Comparison of ENCODE assay signal across 8 mouse cellular contexts in genomic region chr3:88082224-88082618, GRCm38 (mm10). TPM values are rescaled to one million over a fixed set of nuclear protein-coding genes. Genes with fewer than 3 reads are reported as not detected.
DNase-seq lines count a peak whose midpoint lies in the region; ATAC-seq and TF ChIP-seq lines count a peak whose summit lies in the region.

No protein-coding gene starts in this region.

- H3K36me3 ChIP-seq in lung, embryonic 16.5 days (ENCODE audit: control insufficient read depth, insufficient read depth, low read length): peaks cover 6% of the 10 kb centered on the region
- 0 out of 2 replicates have a peak, but pooled peaks cover 12% of the 10 kb centered on the region for H3K36me3 ChIP-seq in embryonic facial prominence, embryonic 15.5 days
- H3K36me3 ChIP-seq in limb, embryonic 12.5 days: peaks cover 22% of the 10 kb centered on the region
- no peaks in the 10 kb centered on the region for H3K36me3 ChIP-seq in small intestine, adult 2 months (ENCODE audit: control insufficient read depth, insufficient read depth, low read length)

- H3K4me2 ChIP-seq in lung, embryonic 16.5 days (ENCODE audit: low read depth, low read length): peak overlapping the region; percentile 76
- H3K4me2 ChIP-seq in embryonic facial prominence, embryonic 15.5 days (replicated peaks): peak overlapping the region; percentile 92
- H3K4me2 ChIP-seq in limb, embryonic 12.5 days: peak overlapping the region; percentile 80

- H3K27me3 ChIP-seq in lung, embryonic 16.5 days (ENCODE audit: control insufficient read depth, insufficient read depth, low read depth, low read length): no peaks in the 10 kb centered on the region
- no peaks in the 10 kb centered on the region for H3K27me3 ChIP-seq in embryonic facial prominence, embryonic 15.5 days
- 0 out of 2 replicates have a peak, but pooled peaks cover 3% of the 10 kb centered on the region for H3K27me3 ChIP-seq in limb, embryonic 12.5 days
- 0 out of 2 replicates have a peak, but pooled peaks cover 5% of the 10 kb centered on the region for H3K27me3 ChIP-seq in small intestine, adult 2 months (ENCODE audit: control insufficient read depth, insufficient read depth, low read length)

- under 1% methylated on average over 13 of the region's 13 CpGs for WGBS in lung, embryonic 16.5 days
- 2% methylated on average over 13 of the region's 13 CpGs for WGBS in embryonic facial prominence, embryonic 15.5 days
- WGBS in limb, embryonic 12.5 days: 3% methylated on average over 13 of the region's 13 CpGs
- WGBS in small intestine, adult 2 months: under 1% methylated on average over 13 of the region's 13 CpGs

- H3K4me3 ChIP-seq in lung, embryonic 16.5 days (ENCODE audit: low read length): peak overlapping the region; percentile 68
- H3K4me3 ChIP-seq in embryonic facial prominence, embryonic 15.5 days (replicated peaks): peak overlapping the region; percentile 61
- peak overlapping the region; percentile 61 for H3K4me3 ChIP-seq in limb, embryonic 12.5 days (replicated peaks)
- H3K4me3 ChIP-seq in small intestine, adult 2 months (ENCODE audit: low read depth, low read length): peak overlapping the region; percentile 74

- peaks cover 11% of the 10 kb centered on the region for H3K4me1 ChIP-seq in lung, embryonic 16.5 days (replicated peaks; ENCODE audit: control insufficient read depth, insufficient read depth, low read length)
- H3K4me1 ChIP-seq in embryonic facial prominence, embryonic 15.5 days: peaks cover 18% of the 10 kb centered on the region
- peaks cover 13% of the 10 kb centered on the region for H3K4me1 ChIP-seq in limb, embryonic 12.5 days (replicated peaks)
- no peaks in the 10 kb centered on the region; the same call in 1 of the 2 replicates for H3K4me1 ChIP-seq in small intestine, adult 2 months (ENCODE audit: control insufficient read depth, insufficient read depth, insufficient read length, low read length)

- peak overlapping the region; percentile 76 for H3K9ac ChIP-seq in lung, embryonic 16.5 days (ENCODE audit: low read length)
- peak overlapping the region; percentile 43 for H3K9ac ChIP-seq in embryonic facial prominence, embryonic 15.5 days
- H3K9ac ChIP-seq in limb, embryonic 12.5 days (replicated peaks): peak overlapping the region; percentile 65

- TF ChIP-seq POLR2A in small intestine, adult 2 months (IDR thresholded peaks at IDR 0.05; ENCODE audit: low read depth, low read length): no peak

- no peak for TF ChIP-seq CTCF in small intestine, adult 2 months (IDR thresholded peaks at IDR 0.05; ENCODE audit: extremely low read depth, insufficient read length, insufficient replicate concordance, low read depth, low read length)

- peak; percentile 41; the same call in 1 of the 2 replicates for ATAC-seq in lung, embryonic 16.5 days (ENCODE audit: low read depth)
- no peak for ATAC-seq in embryonic facial prominence, embryonic 15.5 days (ENCODE audit: insufficient number of reproducible peaks, low FRiP score, low TSS enrichment, low read depth)
- ATAC-seq in limb, embryonic 12.5 days (ENCODE audit: insufficient number of reproducible peaks, insufficient read depth, low FRiP score, low TSS enrichment, low read depth): no peak

- no peaks in the 10 kb centered on the region for H3K9me3 ChIP-seq in lung, embryonic 16.5 days (ENCODE audit: control insufficient read depth, low read length)
- no peaks in the 10 kb centered on the region for H3K9me3 ChIP-seq in embryonic facial prominence, embryonic 15.5 days (replicated peaks)
- no peaks in the 10 kb centered on the region for H3K9me3 ChIP-seq in limb, embryonic 12.5 days

- no peak for DNase-seq in lung, postnatal 25 days (ENCODE audit: low spot score)
- no peak for DNase-seq in c-Kit-positive CD71-positive TER-119-positive erythroid progenitor cells, embryonic 14.5 days (ENCODE audit: low spot score)
- DNase-seq in thymus, postnatal 36 days: no peak
- no peak for DNase-seq in urinary bladder, postnatal 4 days (ENCODE audit: low spot score in 2 of 2)

- H3K27ac ChIP-seq in lung, embryonic 16.5 days (ENCODE audit: low read length): peak overlapping the region; percentile 47
- H3K27ac ChIP-seq in embryonic facial prominence, embryonic 15.5 days (replicated peaks): no peak overlapping the region
- H3K27ac ChIP-seq in limb, embryonic 12.5 days: no peak overlapping the region
- no peak overlapping the region for H3K27ac ChIP-seq in small intestine, adult 2 months (ENCODE audit: insufficient read depth, low read depth, low read length)

RNA-seq across cellular contexts. Expression of gene Iqgap3, which starts 0.5 kb away (rescaled TPM):
- polyA plus RNA-seq in lung, embryonic 16.5 days (2015; fragmentation: Nextera tagmentation; extraction: Ambion mirVana): 23.4 and 26.9 TPM in 2 replicates
- polyA plus RNA-seq in embryonic facial prominence, embryonic 15.5 days (2015; fragmentation: Nextera tagmentation; extraction: Ambion mirVana): 15.9 and 16.8 TPM in 2 replicates
- 24.3 and 25.6 TPM in 2 replicates for polyA plus RNA-seq in limb, embryonic 12.5 days (2016; fragmentation: Nextera tagmentation; extraction: Ambion mirVana)
- polyA plus RNA-seq in small intestine, adult 2 months (2012; rRNA removed): 7.1 and 14.6 TPM in 2 replicates

RNA-seq across cellular contexts. Expression of gene Ttc24, which starts 4.1 kb away (rescaled TPM):
- not detected in 2 replicates for polyA plus RNA-seq in lung, embryonic 16.5 days (2015; fragmentation: Nextera tagmentation; extraction: Ambion mirVana)
- polyA plus RNA-seq in embryonic facial prominence, embryonic 15.5 days (2015; fragmentation: Nextera tagmentation; extraction: Ambion mirVana): 0.35 and 0.52 TPM in 2 replicates
- not detected in 2 replicates for polyA plus RNA-seq in limb, embryonic 12.5 days (2016; fragmentation: Nextera tagmentation; extraction: Ambion mirVana)
- not detected in 2 replicates for polyA plus RNA-seq in small intestine, adult 2 months (2012; rRNA removed)

RNA-seq across cellular contexts. Expression of gene Naxe, which starts 23.9 kb away (rescaled TPM):
- 203 and 211 TPM in 2 replicates for polyA plus RNA-seq in lung, embryonic 16.5 days (2015; fragmentation: Nextera tagmentation; extraction: Ambion mirVana)
- polyA plus RNA-seq in embryonic facial prominence, embryonic 15.5 days (2015; fragmentation: Nextera tagmentation; extraction: Ambion mirVana): 196 and 197 TPM in 2 replicates
- polyA plus RNA-seq in limb, embryonic 12.5 days (2016; fragmentation: Nextera tagmentation; extraction: Ambion mirVana): 179 and 185 TPM in 2 replicates
- 25.4 and 41.6 TPM in 2 replicates for polyA plus RNA-seq in small intestine, adult 2 months (2012; rRNA removed)

RNA-seq across cellular contexts. Expression of gene Gpatch4, which starts 39.3 kb away (rescaled TPM):
- 22.4 and 25.6 TPM in 2 replicates for polyA plus RNA-seq in lung, embryonic 16.5 days (2015; fragmentation: Nextera tagmentation; extraction: Ambion mirVana)
- 28.5 and 35.8 TPM in 2 replicates for polyA plus RNA-seq in embryonic facial prominence, embryonic 15.5 days (2015; fragmentation: Nextera tagmentation; extraction: Ambion mirVana)
- polyA plus RNA-seq in limb, embryonic 12.5 days (2016; fragmentation: Nextera tagmentation; extraction: Ambion mirVana): 30.8 and 31.1 TPM in 2 replicates
- 3.7 and 4.4 TPM in 2 replicates for polyA plus RNA-seq in small intestine, adult 2 months (2012; rRNA removed)

RNA-seq across cellular contexts. Expression of gene Hapln2, which starts 54.8 kb away (rescaled TPM):
- polyA plus RNA-seq in lung, embryonic 16.5 days (2015; fragmentation: Nextera tagmentation; extraction: Ambion mirVana): 0.10 and 0.28 TPM in 2 replicates
- polyA plus RNA-seq in embryonic facial prominence, embryonic 15.5 days (2015; fragmentation: Nextera tagmentation; extraction: Ambion mirVana): 0.31 and 0.35 TPM in 2 replicates
- polyA plus RNA-seq in limb, embryonic 12.5 days (2016; fragmentation: Nextera tagmentation; extraction: Ambion mirVana): 0.10 and 0.12 TPM in 2 replicates
- polyA plus RNA-seq in small intestine, adult 2 months (2012; rRNA removed): not detected in 2 replicates
